Mouse (Mus musculus) brown adipose tissue, adult 24 weeks (tissue): ENCODE results near the gene Ttc39d. TPM values are rescaled to one million over a fixed set of nuclear protein-coding genes. Genes with fewer than 3 reads are reported as not detected.
"Not testable (repeated sequence)": the region's sequence is repeated elsewhere in the genome, so short reads cannot be mapped to it uniquely, and the experiment has no call there.

ENCODE experiments used
- H3K27ac ChIP-seq: fragments of 200-500 bp; replicated peaks from 2 replicates; pipeline ENCODE4 v1.5.1; 2012; ENCODE audit warnings: low read depth, mild to moderate bottlenecking, low read length
- H3K4me1 ChIP-seq: fragments of 200-500 bp; 2 replicates; pipeline ENCODE4 v1.6.1; 2012; ENCODE audit warnings: low read length, mixed read lengths; ENCODE audit not compliant: control insufficient read depth, insufficient read depth, insufficient read length
- H3K4me3 ChIP-seq: fragments of 200-500 bp; 2 replicates; pipeline ENCODE4 v1.5.1; 2012; ENCODE audit warnings: low read depth, mild to moderate bottlenecking, low read length, moderate library complexity; ENCODE audit not compliant: insufficient read depth
- polyA plus RNA-seq: library from polyadenylated mRNA; stranded (reverse); fragments of >200 nt; gene quantifications from 2 replicates; pipeline ENCODE4 v1.2.4, GENCODE M21; 2012; ENCODE audit not compliant: missing spikeins, insufficient read depth, insufficient read length

The Ttc39d gene
- polyA plus RNA-seq, 1 experiment = not detected

- H3K4me1 ChIP-seq = peaks cover 5% of the 10 kb centered on the region; the same call in 1 of the 2 replicates
- H3K4me3 ChIP-seq = no peak overlapping the region
- peak overlapping the region; percentile 40 for H3K27ac ChIP-seq
These were observed 32.4 kb upstream of the Ttc39d start for GRCm38 (mm10) chr17:80174699-80175385.

- peaks cover 5% of the 10 kb centered on the region; the same call in 1 of the 2 replicates for H3K4me1 ChIP-seq
- no peak overlapping the region for H3K27ac ChIP-seq
- no peak overlapping the region for H3K4me3 ChIP-seq
These were observed 31.9 kb upstream of the Ttc39d start for GRCm38 (mm10) chr17:80175386-80175739.

GRCm38 (mm10) chr17:80175966-80176365 is 31.3 kb upstream of the Ttc39d start:
- Histone ChIP-seq H3K4me3 (no peak overlapping the region), H3K27ac (no peak overlapping the region), H3K4me1 (peaks cover 5% of the 10 kb centered on the region; the same call in 1 of the 2 replicates)

- not testable (repeated sequence) for H3K27ac ChIP-seq, H3K4me3 ChIP-seq, H3K4me1 ChIP-seq
These were observed 28.4 kb upstream of the Ttc39d start for GRCm38 (mm10) chr17:80178846-80179245.

GRCm38 (mm10) chr17:80179959-80180358 is 27.3 kb upstream of the Ttc39d start:
- Histone ChIP-seq H3K27ac (no peak overlapping the region), H3K4me3 (no peak overlapping the region), H3K4me1 (0 out of 2 replicates have a peak, but pooled peaks cover under 1% of the 10 kb centered on the region)

GRCm38 (mm10) chr17:80180468-80180867 is 26.8 kb upstream of the Ttc39d start:
- Histone ChIP-seq H3K4me1 (no peaks in the 10 kb centered on the region), H3K4me3 (no peak overlapping the region), H3K27ac (no peak overlapping the region)

GRCm38 (mm10) chr17:80183615-80184014 is 23.6 kb upstream of the Ttc39d start:
- Histone ChIP-seq H3K4me3 (no peak overlapping the region), H3K4me1 (no peaks in the 10 kb centered on the region), H3K27ac (no peak overlapping the region)

- Histone ChIP-seq H3K4me3 (no peak overlapping the region), H3K4me1 (no peaks in the 10 kb centered on the region), H3K27ac (no peak overlapping the region)
These were observed 14.2 kb upstream of the Ttc39d start for GRCm38 (mm10) chr17:80193075-80193474.

GRCm38 (mm10) chr17:80199160-80199778 is 8.0 kb upstream of the Ttc39d start:
- Histone ChIP-seq H3K4me3 (no peak overlapping the region), H3K4me1 (no peaks in the 10 kb centered on the region), H3K27ac (no peak overlapping the region)

GRCm38 (mm10) chr17:80205657-80206056 is 1.6 kb upstream of the Ttc39d start:
- H3K4me1 ChIP-seq = no peaks in the 10 kb centered on the region
- no peak overlapping the region for H3K27ac ChIP-seq
- H3K4me3 ChIP-seq = peak overlapping the region; percentile 97

- peak overlapping the region; percentile 97 for H3K4me3 ChIP-seq
- no peaks in the 10 kb centered on the region for H3K4me1 ChIP-seq
- H3K27ac ChIP-seq = peak overlapping the region; percentile 53
These were observed 974 bp upstream of the Ttc39d start for GRCm38 (mm10) chr17:80206301-80206670.

GRCm38 (mm10) chr17:80213998-80214397 is 6.7 kb downstream of the Ttc39d start:
- H3K4me1 ChIP-seq, H3K4me3 ChIP-seq, H3K27ac ChIP-seq: not testable (repeated sequence)

GRCm38 (mm10) chr17:80220131-80220530 is 12.9 kb downstream of the Ttc39d start:
- H3K27ac ChIP-seq = no peak overlapping the region
- peaks cover 2% of the 10 kb centered on the region; the same call in 1 of the 2 replicates for H3K4me1 ChIP-seq
- no peak overlapping the region for H3K4me3 ChIP-seq

- Histone ChIP-seq H3K27ac (no peak overlapping the region), H3K4me1 (peaks cover 2% of the 10 kb centered on the region; the same call in 1 of the 2 replicates), H3K4me3 (no peak overlapping the region)
These were observed 13.9 kb downstream of the Ttc39d start for GRCm38 (mm10) chr17:80221202-80221601.

- Histone ChIP-seq H3K27ac (no peak overlapping the region), H3K4me3 (no peak overlapping the region), H3K4me1 (peaks cover 2% of the 10 kb centered on the region; the same call in 1 of the 2 replicates)
These were observed 14.8 kb downstream of the Ttc39d start for GRCm38 (mm10) chr17:80221890-80222628.
